Mouse (Mus musculus): Measurements from ENCODE around the gene Dll4. TPM values are rescaled to one million over a fixed set of nuclear protein-coding genes. Genes with fewer than 3 reads are reported as not detected.

Dll4 gene
- polyA plus RNA-seq, 1 experiment: 0.04 TPM

DNA sequence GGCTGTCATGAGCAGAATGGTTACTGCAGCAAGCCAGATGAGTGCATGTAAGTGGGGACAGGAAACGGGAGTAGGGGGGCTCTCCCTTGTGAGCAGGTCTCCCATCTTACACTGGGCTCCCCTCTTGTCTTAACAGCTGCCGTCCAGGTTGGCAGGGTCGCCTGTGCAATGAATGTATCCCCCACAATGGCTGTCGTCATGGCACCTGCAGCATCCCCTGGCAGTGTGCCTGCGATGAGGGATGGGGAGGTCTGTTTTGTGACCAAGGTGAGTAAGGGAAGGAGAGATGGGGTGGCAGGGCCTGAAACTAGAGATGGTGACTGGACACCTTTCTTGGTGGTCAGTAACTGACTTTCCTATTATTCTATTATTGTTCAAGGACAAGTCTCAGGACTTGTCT, 3.0 kb downstream of the Dll4 start:
- H3K4me3 ChIP-seq (replicated peaks): no peak overlapping the region
- no peaks in the 10 kb centered on the region for H3K36me3 ChIP-seq (ENCODE audit: control insufficient read depth)
- H3K27me3 ChIP-seq (ENCODE audit: control insufficient read depth): peaks cover 89% of the 10 kb centered on the region
- H3K4me1 ChIP-seq (ENCODE audit: control insufficient read depth): peaks cover 25% of the 10 kb centered on the region
- peaks cover 9% of the 10 kb centered on the region; the same call in 1 of the 2 replicates for H3K9me3 ChIP-seq (ENCODE audit: control insufficient read depth, low read length)
- no peak for TF ChIP-seq TAL1 (IDR thresholded peaks at IDR 0.05; ENCODE audit: low read length)

DNA sequence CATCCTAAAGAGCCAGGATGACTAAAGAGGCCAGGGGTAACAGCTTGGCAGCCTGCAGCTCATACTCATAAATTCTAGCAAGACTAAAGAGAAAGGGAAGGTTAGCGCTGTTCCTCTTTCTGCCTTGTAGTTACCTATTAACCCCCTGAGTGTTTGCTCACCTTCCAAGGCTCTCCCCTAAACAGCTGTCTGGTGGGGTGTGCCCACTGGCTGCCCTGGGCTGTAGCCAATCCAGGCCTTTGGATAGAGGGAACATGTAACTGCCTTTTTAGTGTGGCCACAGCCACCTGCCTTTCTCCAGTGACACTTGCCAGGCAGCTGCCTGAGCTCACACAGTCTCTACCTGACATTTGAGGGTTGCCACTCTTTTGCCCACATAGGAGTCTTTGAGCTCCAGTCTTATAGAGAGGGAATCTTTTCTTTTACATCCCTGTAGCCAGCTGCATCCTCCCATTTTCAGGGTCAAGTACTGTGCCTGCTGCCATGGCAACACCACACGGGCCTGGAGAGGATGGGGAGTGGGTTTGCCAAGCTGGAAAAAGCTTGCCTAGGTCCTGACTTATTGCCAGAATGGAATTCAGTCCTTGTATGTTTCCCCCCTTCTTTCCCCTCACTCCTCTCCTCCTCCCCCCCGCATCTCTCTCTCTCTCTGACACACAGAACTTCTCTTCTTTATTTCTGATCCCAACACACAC, 3.7 kb downstream of the Dll4 start:
- peaks cover 9% of the 10 kb centered on the region; the same call in 1 of the 2 replicates for H3K9me3 ChIP-seq (ENCODE audit: control insufficient read depth, low read length)
- H3K27me3 ChIP-seq (ENCODE audit: control insufficient read depth): peaks cover 81% of the 10 kb centered on the region
- TF ChIP-seq GATA1 (IDR thresholded peaks at IDR 0.05; ENCODE audit: low read length): no peak
- no peak for TF ChIP-seq TAL1 (IDR thresholded peaks at IDR 0.05; ENCODE audit: low read length)

DNA sequence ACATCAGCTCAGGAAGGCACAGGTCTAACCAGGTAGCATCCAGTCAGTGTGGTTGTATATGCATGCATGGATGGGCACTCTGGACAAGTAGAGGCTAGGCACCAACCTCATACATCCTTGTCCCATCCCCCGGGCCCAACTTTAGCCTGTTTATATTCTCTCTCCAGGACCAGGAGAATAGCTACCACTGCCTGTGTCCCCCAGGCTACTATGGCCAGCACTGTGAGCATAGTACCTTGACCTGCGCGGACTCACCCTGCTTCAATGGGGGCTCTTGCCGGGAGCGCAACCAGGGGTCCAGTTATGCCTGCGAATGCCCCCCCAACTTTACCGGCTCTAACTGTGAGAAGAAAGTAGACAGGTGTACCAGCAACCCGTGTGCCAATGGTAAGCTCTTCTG, 5.2 kb downstream of the Dll4 start:
- Histone ChIP-seq H3K27me3 (ENCODE audit: control insufficient read depth) (peaks cover 66% of the 10 kb centered on the region), H3K4me3 (replicated peaks) (no peak overlapping the region), H3K36me3 (ENCODE audit: control insufficient read depth) (no peaks in the 10 kb centered on the region), H3K9me3 (ENCODE audit: control insufficient read depth, low read length) (peaks cover 5% of the 10 kb centered on the region; the same call in 1 of the 2 replicates), H3K4me1 (ENCODE audit: control insufficient read depth) (peaks cover 12% of the 10 kb centered on the region)
- no peak for TF ChIP-seq TAL1 (IDR thresholded peaks at IDR 0.05; ENCODE audit: low read length)
- TF ChIP-seq GATA1 (IDR thresholded peaks at IDR 0.05; ENCODE audit: low read length): no peak

More for the DNA sequence above, 3.7 kb downstream of the Dll4 start:
- peaks cover 21% of the 10 kb centered on the region for H3K4me1 ChIP-seq (ENCODE audit: control insufficient read depth)
- no peaks in the 10 kb centered on the region for H3K36me3 ChIP-seq (ENCODE audit: control insufficient read depth)
- H3K4me3 ChIP-seq (replicated peaks): no peak overlapping the region

GRCm38 (mm10) chr2:119332177-119332661, 6.6 kb downstream of the Dll4 start:
- no peaks in the 10 kb centered on the region for H3K36me3 ChIP-seq (ENCODE audit: control insufficient read depth)
- H3K27me3 ChIP-seq (ENCODE audit: control insufficient read depth): peaks cover 64% of the 10 kb centered on the region
- H3K9me3 ChIP-seq (ENCODE audit: control insufficient read depth, low read length): no peaks in the 10 kb centered on the region
- no peak overlapping the region for H3K4me3 ChIP-seq (replicated peaks)
- peaks cover 11% of the 10 kb centered on the region for H3K4me1 ChIP-seq (ENCODE audit: control insufficient read depth)
- TF ChIP-seq GATA1 (IDR thresholded peaks at IDR 0.05; ENCODE audit: low read length) (no peak), TAL1 (IDR thresholded peaks at IDR 0.05; ENCODE audit: low read length) (no peak)

GRCm38 (mm10) chr2:119334135-119334534, 8.6 kb downstream of the Dll4 start:
- Histone ChIP-seq H3K4me1 (ENCODE audit: control insufficient read depth) (peaks cover 21% of the 10 kb centered on the region), H3K27me3 (ENCODE audit: control insufficient read depth) (peaks cover 53% of the 10 kb centered on the region), H3K4me3 (replicated peaks) (no peak overlapping the region), H3K36me3 (ENCODE audit: control insufficient read depth) (no peaks in the 10 kb centered on the region), H3K9me3 (ENCODE audit: control insufficient read depth, low read length) (no peaks in the 10 kb centered on the region)
- TF ChIP-seq GATA1 (IDR thresholded peaks at IDR 0.05; ENCODE audit: low read length) (no peak), TAL1 (IDR thresholded peaks at IDR 0.05; ENCODE audit: low read length) (no peak)

GRCm38 (mm10) chr2:119334964-119335525, 9.5 kb downstream of the Dll4 start:
- Histone ChIP-seq H3K4me1 (ENCODE audit: control insufficient read depth) (peaks cover 21% of the 10 kb centered on the region), H3K4me3 (replicated peaks) (no peak overlapping the region), H3K9me3 (ENCODE audit: control insufficient read depth, low read length) (no peaks in the 10 kb centered on the region), H3K27me3 (ENCODE audit: control insufficient read depth) (peaks cover 46% of the 10 kb centered on the region), H3K36me3 (ENCODE audit: control insufficient read depth) (no peaks in the 10 kb centered on the region)
- TF ChIP-seq TAL1 (IDR thresholded peaks at IDR 0.05; ENCODE audit: low read length): no peak
- no peak for TF ChIP-seq GATA1 (IDR thresholded peaks at IDR 0.05; ENCODE audit: low read length)

DNA sequence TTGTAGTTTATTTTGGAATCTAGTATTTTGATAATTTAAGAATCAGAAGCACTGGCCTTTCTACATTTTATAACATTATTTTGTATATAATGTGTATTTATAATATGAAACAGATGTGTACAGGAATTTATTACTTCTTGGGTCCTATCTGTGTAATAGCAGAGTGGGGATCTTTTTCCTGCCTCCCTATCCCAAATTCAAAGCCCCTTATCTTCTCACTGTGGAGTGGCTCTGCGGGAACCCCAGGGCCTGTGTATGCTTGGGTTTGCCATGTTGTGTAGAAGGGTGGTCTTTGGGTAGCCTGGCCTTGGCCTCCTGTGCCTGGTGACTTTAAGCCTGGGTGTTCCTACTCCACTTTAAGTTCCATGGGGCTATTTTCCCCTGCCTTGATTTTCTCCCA, 10.0 kb downstream of the Dll4 start:
- Histone ChIP-seq H3K27me3 (ENCODE audit: control insufficient read depth) (peaks cover 43% of the 10 kb centered on the region), H3K4me1 (ENCODE audit: control insufficient read depth) (peaks cover 21% of the 10 kb centered on the region), H3K36me3 (ENCODE audit: control insufficient read depth) (no peaks in the 10 kb centered on the region), H3K4me3 (replicated peaks) (no peak overlapping the region), H3K9me3 (ENCODE audit: control insufficient read depth, low read length) (no peaks in the 10 kb centered on the region)
- TF ChIP-seq GATA1 (IDR thresholded peaks at IDR 0.05; ENCODE audit: low read length) (no peak), TAL1 (IDR thresholded peaks at IDR 0.05; ENCODE audit: low read length) (no peak)

DNA sequence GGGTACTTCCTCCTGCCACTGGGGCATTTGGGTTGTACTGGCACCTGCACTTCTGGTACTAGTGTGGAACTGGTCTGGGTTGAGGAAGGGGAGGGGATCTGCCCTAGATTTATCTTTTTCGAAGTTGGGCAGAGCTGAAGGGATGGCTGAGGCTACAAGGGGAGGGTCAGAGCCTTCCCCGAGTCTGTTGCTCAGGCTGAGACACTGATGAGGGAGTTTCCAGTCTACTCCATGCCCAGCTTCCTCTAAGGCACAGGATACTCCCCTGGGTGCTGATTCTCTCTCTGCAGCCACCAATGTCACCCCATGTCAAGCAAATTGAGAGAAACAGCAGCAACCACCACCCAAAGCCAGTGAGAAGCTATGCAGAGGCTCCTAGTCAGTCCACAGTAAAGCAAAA, 10.4 kb downstream of the Dll4 start:
- Histone ChIP-seq H3K4me1 (ENCODE audit: control insufficient read depth) (peaks cover 21% of the 10 kb centered on the region), H3K4me3 (replicated peaks) (no peak overlapping the region), H3K9me3 (ENCODE audit: control insufficient read depth, low read length) (no peaks in the 10 kb centered on the region), H3K36me3 (ENCODE audit: control insufficient read depth) (no peaks in the 10 kb centered on the region), H3K27me3 (ENCODE audit: control insufficient read depth) (peaks cover 38% of the 10 kb centered on the region)
- no peak for TF ChIP-seq GATA1 (IDR thresholded peaks at IDR 0.05; ENCODE audit: low read length)
- TF ChIP-seq TAL1 (IDR thresholded peaks at IDR 0.05; ENCODE audit: low read length): no peak

DNA sequence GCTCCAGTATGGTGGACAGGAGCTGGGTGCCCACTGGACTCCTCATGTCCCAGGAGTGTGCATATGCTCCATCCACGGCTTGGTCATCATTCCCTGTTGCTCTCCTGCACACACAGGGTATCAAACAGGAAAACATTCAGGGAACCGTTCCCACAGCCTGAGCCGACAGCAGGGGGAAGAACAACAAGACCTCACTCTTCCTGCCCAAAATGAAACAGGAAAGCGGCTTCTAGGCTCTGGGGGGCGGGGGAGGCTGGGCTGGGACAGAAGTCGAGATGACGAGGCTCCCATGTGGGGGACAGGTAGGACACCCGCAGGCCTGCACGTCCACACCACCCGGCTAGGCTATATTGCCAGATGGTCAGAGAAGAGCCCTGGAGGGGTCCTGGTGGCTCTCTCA, 10.9 kb downstream of the Dll4 start:
- Histone ChIP-seq H3K27me3 (ENCODE audit: control insufficient read depth) (peaks cover 33% of the 10 kb centered on the region), H3K4me1 (ENCODE audit: control insufficient read depth) (peaks cover 21% of the 10 kb centered on the region), H3K9me3 (ENCODE audit: control insufficient read depth, low read length) (no peaks in the 10 kb centered on the region), H3K4me3 (replicated peaks) (no peak overlapping the region), H3K36me3 (ENCODE audit: control insufficient read depth) (no peaks in the 10 kb centered on the region)
- TF ChIP-seq TAL1 (IDR thresholded peaks at IDR 0.05; ENCODE audit: low read length) (no peak), GATA1 (IDR thresholded peaks at IDR 0.05; ENCODE audit: low read length) (no peak)
